Mouse (Mus musculus) kidney, postnatal 0 days (tissue): ENCODE data around the gene Brpf3. TPM values are rescaled to one million over a fixed set of nuclear protein-coding genes. Genes with fewer than 3 reads are reported as not detected.
"Not testable (repeated sequence)": the region's sequence is repeated elsewhere in the genome, so short reads cannot be mapped to it uniquely, and the experiment has no call there.

Source experiments
- ATAC-seq: fragments of 200-750 bp; cut with Nextera tagmentation; replicated peaks from 2 replicates; pipeline ENCODE4 v1.8.0; 2017; ENCODE audit warnings: low read depth, moderate number of reproducible peaks, moderate TSS enrichment, moderate library complexity; ENCODE audit not compliant: low FRiP score
- DNase-seq: peaks from one replicate; pipeline ENCODE4 v3.0.0-alpha.2; 2016; ENCODE audit warnings: low spot score
- H3K27ac ChIP-seq: fragments of 300-500 bp; sonication (generic); 2 replicates; pipeline ENCODE4 v1.5.1; 2014; ENCODE audit warnings: mild to moderate bottlenecking
- H3K27me3 ChIP-seq: fragments of 300-500 bp; sonication (generic); 2 replicates; pipeline ENCODE4 v1.6.1; 2014; ENCODE audit warnings: low read length, mixed read lengths; ENCODE audit not compliant: insufficient read depth
- H3K36me3 ChIP-seq: fragments of 300-500 bp; sonication (generic); 2 replicates; pipeline ENCODE4 v1.6.1; 2014; ENCODE audit warnings: low read length, mixed read lengths; ENCODE audit not compliant: insufficient read depth
- H3K4me1 ChIP-seq: fragments of 300-500 bp; sonication (generic); replicated peaks from 2 replicates; pipeline ENCODE4 v1.6.1; 2014; ENCODE audit warnings: antibody characterized with exemption, low read length, mixed read lengths; ENCODE audit not compliant: insufficient read depth
- H3K4me2 ChIP-seq: fragments of 300-500 bp; sonication (generic); 2 replicates; pipeline ENCODE4 v1.6.1; 2014; ENCODE audit warnings: mild to moderate bottlenecking, low read length, moderate library complexity, mixed read lengths
- H3K4me3 ChIP-seq: fragments of 300-500 bp; sonication (generic); replicated peaks from 2 replicates; pipeline ENCODE4 v1.5.1; 2014; ENCODE audit warnings: low read depth, low read length
- H3K9ac ChIP-seq: fragments of 300-500 bp; sonication (generic); 2 replicates; pipeline ENCODE4 v1.6.1; 2014; ENCODE audit warnings: low read depth, low read length
- H3K9me3 ChIP-seq: fragments of 300-500 bp; sonication (generic); replicated peaks from 2 replicates; pipeline ENCODE4 v1.6.1; 2016; ENCODE audit warnings: low read length, inconsistent platforms, mixed read lengths
- CTCF ChIP-seq: IDR thresholded peaks from 2 replicates; pipeline ENCODE4 v1.5.1; 2016; ENCODE audit warnings: antibody characterized with exemption, low read depth, mild to moderate bottlenecking, moderate library complexity
- WGBS: fragments of 180-500 bp; shearing (Covaris S2); extraction: QIAGEN DNeasy Blood & Tissue Kit; methylation state at CpG from one replicate; pipeline ENCODE4 v1.1.7; 2014; 5-methylcytosine and 5-hydroxymethylcytosine counted together
- polyA plus RNA-seq: library from polyadenylated mRNA; unstranded; fragments of >200 nt; fragmentation: Nextera tagmentation; extraction: Ambion mirVana; gene quantifications from 2 replicates; pipeline ENCODE4 v1.2.1, GENCODE M21; 2015

The Brpf3 gene
- polyA plus RNA-seq, 1 experiment from 2014 or later, result 8.3 TPM

- Histone ChIP-seq H3K27me3 (no peaks in the 10 kb centered on the region), H3K27ac (no peak overlapping the region), H3K4me3 (no peak overlapping the region), H3K9ac (no peak overlapping the region), H3K4me2 (no peak overlapping the region), H3K9me3 (no peaks in the 10 kb centered on the region), H3K4me1 (no peaks in the 10 kb centered on the region), H3K36me3 (peaks cover 48% of the 10 kb centered on the region)
- DNase-seq (no peak), ATAC-seq (no peak)
- WGBS, result 36% methylated on average over 10 of the region's 10 CpGs
- no peak for TF ChIP-seq CTCF
Observed at GRCm38 (mm10) chr17:28834676-28835075, 33.8 kb downstream of the Brpf3 start.

- ATAC-seq (no peak), DNase-seq (no peak)
- no peak overlapping the region for H3K4me3 ChIP-seq
- no peaks in the 10 kb centered on the region for H3K4me1 ChIP-seq
- no peak overlapping the region for H3K9ac ChIP-seq
- WGBS, result 77% methylated on average over 7 of the region's 7 CpGs
- no peak for TF ChIP-seq CTCF
- H3K27ac ChIP-seq, result no peak overlapping the region
- H3K36me3 ChIP-seq, result peaks cover 41% of the 10 kb centered on the region
- no peaks in the 10 kb centered on the region for H3K9me3 ChIP-seq
- H3K4me2 ChIP-seq, result no peak overlapping the region
- no peaks in the 10 kb centered on the region for H3K27me3 ChIP-seq
Observed at GRCm38 (mm10) chr17:28837840-28838239, 37.0 kb downstream of the Brpf3 start.

GRCm38 (mm10) chr17:28841947-28842346 is 41.1 kb downstream of the Brpf3 start:
- H3K4me2 ChIP-seq, H3K9me3 ChIP-seq, H3K27me3 ChIP-seq, H3K4me1 ChIP-seq, DNase-seq, H3K4me3 ChIP-seq, H3K9ac ChIP-seq, H3K27ac ChIP-seq, ATAC-seq: not testable (repeated sequence)
- H3K36me3 ChIP-seq, result peaks cover 23% of the 10 kb centered on the region
- TF ChIP-seq CTCF, result 0 out of 2 replicates have a peak, but pooled peaks have one; percentile 16
- WGBS, result 96% methylated on average over 4 of the region's 4 CpGs

- no peak overlapping the region for H3K4me3 ChIP-seq
- ATAC-seq, result no peak
- no peak overlapping the region for H3K4me2 ChIP-seq
- peaks cover 6% of the 10 kb centered on the region for H3K36me3 ChIP-seq
- WGBS, result 65% methylated on average over 5 of the region's 5 CpGs
- no peaks in the 10 kb centered on the region for H3K9me3 ChIP-seq
- no peak overlapping the region for H3K9ac ChIP-seq
- H3K4me1 ChIP-seq, result no peaks in the 10 kb centered on the region
- no peak overlapping the region for H3K27ac ChIP-seq
- H3K27me3 ChIP-seq, result no peaks in the 10 kb centered on the region
- DNase-seq, result no peak
- TF ChIP-seq CTCF, result no peak
Observed at GRCm38 (mm10) chr17:28843665-28844064, 42.8 kb downstream of the Brpf3 start.

- Histone ChIP-seq H3K27me3 (no peaks in the 10 kb centered on the region), H3K4me3 (no peak overlapping the region), H3K9me3 (no peaks in the 10 kb centered on the region), H3K4me2 (no peak overlapping the region), H3K9ac (no peak overlapping the region), H3K36me3 (no peaks in the 10 kb centered on the region), H3K4me1 (no peaks in the 10 kb centered on the region), H3K27ac (no peak overlapping the region)
- ATAC-seq (no peak), DNase-seq (no peak)
- TF ChIP-seq CTCF, result no peak
- WGBS, result 50% methylated on average over 11 of the region's 11 CpGs
Observed at GRCm38 (mm10) chr17:28846974-28847617, 46.2 kb downstream of the Brpf3 start.

- no peaks in the 10 kb centered on the region for H3K36me3 ChIP-seq
- no peak overlapping the region for H3K4me2 ChIP-seq
- no peaks in the 10 kb centered on the region for H3K9me3 ChIP-seq
- no peaks in the 10 kb centered on the region for H3K27me3 ChIP-seq
- 89% methylated on average over 5 of the region's 5 CpGs for WGBS
- no peaks in the 10 kb centered on the region for H3K4me1 ChIP-seq
- H3K9ac ChIP-seq, result no peak overlapping the region
- ATAC-seq (no peak), DNase-seq (no peak)
- no peak for TF ChIP-seq CTCF
- H3K4me3 ChIP-seq, result no peak overlapping the region
- H3K27ac ChIP-seq, result no peak overlapping the region
Observed at GRCm38 (mm10) chr17:28850511-28850910, 49.6 kb downstream of the Brpf3 start.

- TF ChIP-seq CTCF, result no peak
- H3K27ac ChIP-seq, result no peak overlapping the region
- H3K4me3 ChIP-seq, result no peak overlapping the region
- ATAC-seq, result no peak
- H3K4me1 ChIP-seq, result no peaks in the 10 kb centered on the region
- no peak for DNase-seq
- 85% methylated on average over 7 of the region's 7 CpGs for WGBS
- no peaks in the 10 kb centered on the region for H3K27me3 ChIP-seq
- no peak overlapping the region for H3K9ac ChIP-seq
- no peak overlapping the region for H3K4me2 ChIP-seq
- no peaks in the 10 kb centered on the region for H3K36me3 ChIP-seq
- peaks cover 5% of the 10 kb centered on the region; the same call in 1 of the 2 replicates for H3K9me3 ChIP-seq
Observed at GRCm38 (mm10) chr17:28854377-28854776, 53.5 kb downstream of the Brpf3 start.
